Mouse (Mus musculus): Measurements from ENCODE around the gene Nupr1.

DNA sequence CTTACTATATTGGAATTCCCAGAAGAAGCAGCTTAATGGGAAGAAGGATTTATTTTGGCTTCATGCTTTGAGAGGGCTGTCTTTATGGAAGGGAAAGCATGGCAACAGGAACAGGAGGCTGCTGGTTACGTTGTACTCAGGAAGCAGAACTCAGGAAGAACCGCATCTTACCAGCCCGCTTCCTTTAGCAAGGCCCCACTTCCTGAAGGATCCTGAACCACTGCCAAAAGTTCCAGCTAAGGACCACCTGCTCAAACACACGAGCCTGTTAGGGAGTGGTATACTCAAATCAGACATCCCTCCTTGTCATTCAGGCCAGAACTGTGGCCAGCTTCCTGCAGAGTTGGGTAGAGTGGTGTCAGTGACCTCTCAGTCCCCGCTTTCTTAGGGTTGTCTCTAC lies 37.8 kb upstream of the Nupr1 start:
- no peak for TF ChIP-seq CTCF (conservative IDR thresholded peaks at IDR 0.05; ENCODE audit: insufficient read depth, insufficient read length, low read depth, low read length)
- TF ChIP-seq POLR2A (IDR thresholded peaks at IDR 0.05; ENCODE audit: low read depth, low read length), result no peak

All from kidney, adult 2 months (tissue).